Mouse (Mus musculus): Measurements from ENCODE around the gene Slc25a48. TPM values are rescaled to one million over a fixed set of nuclear protein-coding genes. Genes with fewer than 3 reads are reported as not detected.

Slc25a48 gene
- total RNA-seq, 2 experiments from 2014 or later, result 0.15 to 0.17 TPM

- DNase-seq (ENCODE audit: low spot score in 2 of 2), result no peak
Measured at GRCm38 (mm10) chr13:56506871-56507496, 68.8 kb downstream of the Slc25a48 start.

GRCm38 (mm10) chr13:56509796-56510195 is 71.6 kb downstream of the Slc25a48 start:
- DNase-seq (ENCODE audit: low spot score in 2 of 2), result no peak

- DNase-seq (ENCODE audit: low spot score in 2 of 2), result no peak
Measured at GRCm38 (mm10) chr13:56513595-56513994, 75.4 kb downstream of the Slc25a48 start.

- no peak for DNase-seq (ENCODE audit: low spot score in 2 of 2)
Measured at GRCm38 (mm10) chr13:56516311-56516710, 78.2 kb downstream of the Slc25a48 start.

- DNase-seq (ENCODE audit: low spot score in 2 of 2), result no peak
Measured at GRCm38 (mm10) chr13:56516816-56517215, 78.7 kb downstream of the Slc25a48 start.

- DNase-seq (ENCODE audit: low spot score in 2 of 2), result peak; percentile 88 to 93
Measured at GRCm38 (mm10) chr13:56522081-56522820, 84.1 kb downstream of the Slc25a48 start, which contains the start of gene Fbxl21. Gene Fbxl21 (plus strand): TSS chr13:56522472.

GRCm38 (mm10) chr13:56522821-56523167 is 84.6 kb downstream of the Slc25a48 start:
- no peak for DNase-seq (ENCODE audit: low spot score in 2 of 2)

Other genes starting within 250 kb of the Slc25a48 start
- under 1 TPM; 0.17 to 0.58 TPM for gene Neurog1, start 186.2 kb upstream of the Slc25a48 start, total RNA-seq (2021)
- gene Cxcl14, start 141.8 kb upstream of the Slc25a48 start, total RNA-seq (2021), result 100 to 1,000 TPM; 144 to 150 TPM
- gene Gm3045, start 11.8 kb upstream of the Slc25a48 start, total RNA-seq (2021), result not detected
- not detected for gene Il9, start 43.9 kb downstream of the Slc25a48 start, total RNA-seq (2021)
- gene Fbxl21, start 84.1 kb downstream of the Slc25a48 start, total RNA-seq (2021), result 1 to 10 TPM; 6.7 to 8.5 TPM
- not detected for gene Lect2, start 110.1 kb downstream of the Slc25a48 start, total RNA-seq (2021)
- 1 to 10 TPM; 2.4 to 3.2 TPM for gene Tgfbi, start 171.2 kb downstream of the Slc25a48 start, total RNA-seq (2021)